8 mouse cellular contexts compared by ENCODE assay signal in the genomic region with DNA sequence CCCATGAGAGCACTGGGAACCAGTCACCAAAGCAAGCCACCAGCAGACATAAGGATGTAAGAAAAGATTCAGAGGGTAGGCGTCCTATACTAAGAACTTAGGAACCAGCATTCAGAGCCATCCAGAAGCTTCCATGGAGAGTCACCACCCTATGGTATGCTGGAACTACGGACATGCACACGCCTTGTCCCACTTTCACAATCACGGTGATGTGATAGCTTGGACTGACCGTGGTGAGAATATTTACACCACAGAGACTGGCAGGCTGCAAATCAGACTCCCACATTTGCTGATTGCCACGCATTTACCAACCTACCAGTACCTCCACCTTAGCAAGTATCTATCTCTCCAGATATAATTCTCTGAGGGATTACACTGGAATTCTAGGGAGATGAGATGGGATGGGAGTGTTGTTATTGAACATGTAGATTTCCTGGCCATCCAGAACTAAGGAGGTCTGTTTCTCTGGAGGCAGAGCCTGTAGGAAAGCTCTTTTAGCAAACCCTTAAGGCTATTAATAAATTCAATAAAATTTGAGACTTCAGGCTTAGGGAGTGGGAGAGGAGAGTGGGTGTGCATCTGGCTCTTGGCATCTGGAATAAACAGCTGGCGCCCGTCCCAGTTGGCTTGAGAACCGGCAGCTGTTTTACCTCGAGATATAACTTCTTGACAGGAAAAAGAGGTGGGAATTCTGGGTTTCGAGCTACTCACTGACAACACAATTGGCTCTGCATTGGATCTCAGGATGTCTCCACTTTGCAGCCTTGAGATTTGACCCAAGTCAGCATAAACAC.
DNase-seq lines count a peak whose midpoint lies in the region; ATAC-seq and TF ChIP-seq lines count a peak whose summit lies in the region.

No protein-coding gene starts in this region.

- intact Hi-C loops in heart, postnatal 14 days (cut with DNase I): no loop called here

- no peak overlapping the region for H3K9ac ChIP-seq in lung, embryonic 14.5 days

- H3K4me1 ChIP-seq in spleen, adult 2 months (ENCODE audit: control insufficient read depth, insufficient read depth, insufficient read length): no peaks in the 10 kb centered on the region
- H3K4me1 ChIP-seq in lung, embryonic 14.5 days (ENCODE audit: insufficient read depth): peaks cover 58% of the 10 kb centered on the region

- peak overlapping the region; percentile 10 for H3K27ac ChIP-seq in spleen, adult 2 months (ENCODE audit: insufficient read depth, low read length)
- peak overlapping the region; percentile 92 for H3K27ac ChIP-seq in lung, embryonic 14.5 days (ENCODE audit: low read depth)

- no peak for DNase-seq in spleen, adult 2 months (ENCODE audit: low read depth in 1 of 2, low spot score in 2 of 2)
- DNase-seq in spleen, postnatal 10 days (ENCODE audit: low spot score in 2 of 2): no peak
- peak; percentile 84 to 90 for DNase-seq in heart, postnatal 14 days
- DNase-seq in lung, embryonic 14.5 days: peak; percentile 97
- peak; percentile 90 for DNase-seq in urinary bladder, postnatal 4 days (ENCODE audit: low spot score in 2 of 2)
- DNase-seq in embryo, embryonic 10.5 days (ENCODE audit: low spot score): no peak
- DNase-seq in right cerebral cortex, adult 2 months (ENCODE audit: low spot score in 2 of 2): no peak
- DNase-seq in thymus, postnatal 4 days: no peak

- TF ChIP-seq POLR2A in spleen, adult 2 months (IDR thresholded peaks at IDR 0.05; ENCODE audit: low read depth, low read length): no peak

- peaks cover 3% of the 10 kb centered on the region; the same call in 1 of the 2 replicates for H3K9me3 ChIP-seq in lung, embryonic 14.5 days (ENCODE audit: low read depth, low read length)

- no peak overlapping the region for H3K4me3 ChIP-seq in spleen, adult 2 months (ENCODE audit: extremely low read depth, insufficient read depth, insufficient read length)
- H3K4me3 ChIP-seq in lung, embryonic 14.5 days (ENCODE audit: low read depth, low read length): no peak overlapping the region

- no peaks in the 10 kb centered on the region for H3K27me3 ChIP-seq in spleen, adult 2 months (ENCODE audit: control insufficient read depth, insufficient read depth, low read length)
- no peaks in the 10 kb centered on the region for H3K27me3 ChIP-seq in lung, embryonic 14.5 days (ENCODE audit: insufficient read depth, low read length)

- 85% methylated on average over 11 of the region's 11 CpGs for WGBS in spleen, adult 2 months
- WGBS in lung, embryonic 14.5 days: 48% methylated on average over 11 of the region's 11 CpGs

- H3K4me2 ChIP-seq in lung, embryonic 14.5 days: no peak overlapping the region

- ATAC-seq in lung, embryonic 14.5 days (ENCODE audit: insufficient read depth): peak; percentile 62

- H3K36me3 ChIP-seq in spleen, adult 2 months (ENCODE audit: control insufficient read depth, insufficient read depth, low read length): no peaks in the 10 kb centered on the region
- no peaks in the 10 kb centered on the region for H3K36me3 ChIP-seq in lung, embryonic 14.5 days (ENCODE audit: insufficient read depth)

- TF ChIP-seq CTCF in spleen, adult 2 months (IDR thresholded peaks at IDR 0.05; ENCODE audit: extremely low read depth, insufficient read depth, insufficient read length, insufficient replicate concordance): no peak
- no peak for TF ChIP-seq CTCF in lung, embryonic 14.5 days (IDR thresholded peaks at IDR 0.05; ENCODE audit: low read depth)

Comparison
In these comparisons a context has a peak if more than half of its experiments do, and no peak if none do; other contexts are left out.
1. DNase-seq: peak in heart, postnatal 14 days (2 of 2), lung, embryonic 14.5 days (single experiment) and urinary bladder, postnatal 4 days (2 of 2); none in spleen, adult 2 months (0 of 2), spleen, postnatal 10 days (0 of 2), embryo, embryonic 10.5 days (single experiment), right cerebral cortex, adult 2 months (0 of 2) and thymus, postnatal 4 days (single experiment).